Mouse (Mus musculus) hindbrain, embryonic 14.5 days (tissue): ENCODE results near the gene Esp6. TPM values are rescaled to one million over a fixed set of nuclear protein-coding genes. Genes with fewer than 3 reads are reported as not detected.
"Not testable (repeated sequence)": the region's sequence is repeated elsewhere in the genome, so short reads cannot be mapped to it uniquely, and the experiment has no call there.

Experiments
- ATAC-seq: fragments of 200-750 bp; cut with Nextera tagmentation; 2 replicates; pipeline ENCODE4 v1.8.0; 2017; ENCODE audit warnings: moderate number of reproducible peaks, mild to moderate bottlenecking, moderate TSS enrichment, moderate library complexity; ENCODE audit not compliant: low FRiP score
- DNase-seq: peaks from one replicate; pipeline ENCODE4 v3.0.0-alpha.2; 2015; ENCODE audit warnings: low spot score
- H3K27ac ChIP-seq: fragments of 300-500 bp; sonication (generic); 2 replicates; pipeline ENCODE4 v1.5.1; 2014; ENCODE audit warnings: mild to moderate bottlenecking, moderate library complexity
- H3K27me3 ChIP-seq: fragments of 300-500 bp; sonication (generic); 2 replicates; pipeline ENCODE4 v1.6.1; 2014; ENCODE audit warnings: mild to moderate bottlenecking, low read length, mixed read lengths; ENCODE audit not compliant: control insufficient read depth, insufficient read depth
- H3K36me3 ChIP-seq: fragments of 300-500 bp; sonication (generic); replicated peaks from 2 replicates; pipeline ENCODE4 v1.6.1; 2014; ENCODE audit not compliant: control insufficient read depth, insufficient read depth
- H3K4me1 ChIP-seq: fragments of 300-500 bp; sonication (generic); replicated peaks from 2 replicates; pipeline ENCODE4 v1.6.1; 2014; ENCODE audit warnings: antibody characterized with exemption, low read length, mixed read lengths; ENCODE audit not compliant: control insufficient read depth, insufficient read depth
- H3K4me2 ChIP-seq: fragments of 300-500 bp; sonication (generic); replicated peaks from 2 replicates; pipeline ENCODE4 v1.6.1; 2014; ENCODE audit warnings: mild to moderate bottlenecking, moderate library complexity
- H3K4me3 ChIP-seq: fragments of 300-500 bp; sonication (generic); replicated peaks from 2 replicates; pipeline ENCODE4 v1.5.1; 2014; ENCODE audit warnings: mild to moderate bottlenecking, low read length
- H3K9ac ChIP-seq: fragments of 300-500 bp; sonication (generic); 2 replicates; pipeline ENCODE4 v1.6.1; 2014
- H3K9me3 ChIP-seq: fragments of 300-500 bp; sonication (generic); 2 replicates; pipeline ENCODE4 v1.6.1; 2016; ENCODE audit warnings: low read length; ENCODE audit not compliant: control insufficient read depth
- WGBS: fragments of 180-500 bp; shearing (Covaris S2); extraction: QIAGEN DNeasy Blood & Tissue Kit; methylation state at CpG from one replicate; pipeline ENCODE4 v1.1.7; 2014; 5-methylcytosine and 5-hydroxymethylcytosine counted together
- polyA plus RNA-seq: library from polyadenylated mRNA; unstranded; fragments of >200 nt; fragmentation: Nextera tagmentation; extraction: Ambion mirVana; gene quantifications from 2 replicates; pipeline ENCODE4 v1.2.1, GENCODE M21; 2014

Gene Esp6
- polyA plus RNA-seq = not detected in 2 replicates

- H3K9ac ChIP-seq = no peak within 1 kb of the TSS
- no peaks in the 10 kb centered on the region for H3K4me1 ChIP-seq
- 87% methylated on average over 5 of the region's 5 CpGs for WGBS
- H3K4me2 ChIP-seq = no peak within 1 kb of the TSS
- no peaks in the 10 kb centered on the region for H3K27me3 ChIP-seq
- DNase-seq (no peak), ATAC-seq (no peak)
- no peaks in the 10 kb centered on the region for H3K36me3 ChIP-seq
- H3K4me3 ChIP-seq = no peak within 1 kb of the TSS
- no peak within 1 kb of the TSS for H3K27ac ChIP-seq
- H3K9me3 ChIP-seq = no peaks in the 10 kb centered on the region
These were observed at the start of gene Esp6 for GRCm38 (mm10) chr17:40561207-40561606. Gene Esp6 (plus strand): TSS chr17:40561507.

GRCm38 (mm10) chr17:40519818-40520217 is 41.5 kb upstream of the Esp6 start, which contains the start of gene Esp8:
Gene Esp8 (plus strand): TSS chr17:40520022.
- ATAC-seq (no peak), DNase-seq (no peak)

GRCm38 (mm10) chr17:40529813-40530212 is 31.5 kb upstream of the Esp6 start:
- H3K4me3 ChIP-seq = no peak overlapping the region
- no peak overlapping the region for H3K9ac ChIP-seq
- ATAC-seq = no peak
- no peak for DNase-seq
- no peaks in the 10 kb centered on the region for H3K36me3 ChIP-seq
- no peaks in the 10 kb centered on the region for H3K27me3 ChIP-seq
- WGBS = 88% methylated on average over 3 of the region's 3 CpGs
- no peak overlapping the region for H3K4me2 ChIP-seq
- no peaks in the 10 kb centered on the region for H3K4me1 ChIP-seq
- no peak overlapping the region for H3K27ac ChIP-seq
- H3K9me3 ChIP-seq = no peaks in the 10 kb centered on the region

More at GRCm38 (mm10) chr17:40519818-40520217, 41.5 kb upstream of the Esp6 start, which contains the start of gene Esp8:
- no peaks in the 10 kb centered on the region for H3K36me3 ChIP-seq
- H3K9ac ChIP-seq = no peak within 1 kb of the TSS
- 36% methylated on average over 3 of the region's 3 CpGs for WGBS
- no peaks in the 10 kb centered on the region for H3K9me3 ChIP-seq
- no peaks in the 10 kb centered on the region for H3K4me1 ChIP-seq
- no peak within 1 kb of the TSS for H3K4me3 ChIP-seq
- H3K4me2 ChIP-seq = no peak within 1 kb of the TSS
- H3K27me3 ChIP-seq = no peaks in the 10 kb centered on the region
- H3K27ac ChIP-seq = no peak within 1 kb of the TSS

GRCm38 (mm10) chr17:40531147-40531546 is 30.2 kb upstream of the Esp6 start:
- Histone ChIP-seq H3K36me3 (no peaks in the 10 kb centered on the region), H3K9me3 (no peaks in the 10 kb centered on the region), H3K4me1 (no peaks in the 10 kb centered on the region), H3K27me3 (no peaks in the 10 kb centered on the region), H3K27ac (no peak overlapping the region), H3K9ac (no peak overlapping the region), H3K4me3 (no peak overlapping the region), H3K4me2 (no peak overlapping the region)
- ATAC-seq (no peak), DNase-seq (no peak)
- 89% methylated on average over 1 of the region's 1 CpGs for WGBS

GRCm38 (mm10) chr17:40547005-40547404 is 14.3 kb upstream of the Esp6 start:
- 87% methylated on average over 5 of the region's 5 CpGs for WGBS
- not testable (repeated sequence) for H3K4me3 ChIP-seq, H3K9me3 ChIP-seq, H3K4me2 ChIP-seq, ATAC-seq, H3K36me3 ChIP-seq, H3K27me3 ChIP-seq, H3K27ac ChIP-seq, H3K4me1 ChIP-seq, DNase-seq, H3K9ac ChIP-seq

GRCm38 (mm10) chr17:40553470-40553869 is 7.8 kb upstream of the Esp6 start:
- Histone ChIP-seq H3K27me3 (no peaks in the 10 kb centered on the region), H3K4me2 (no peak overlapping the region), H3K9ac (no peak overlapping the region), H3K36me3 (no peaks in the 10 kb centered on the region), H3K27ac (no peak overlapping the region), H3K4me1 (no peaks in the 10 kb centered on the region), H3K4me3 (no peak overlapping the region), H3K9me3 (no peaks in the 10 kb centered on the region)
- ATAC-seq = no peak
- no peak for DNase-seq
- WGBS = 83% methylated on average over 1 of the region's 1 CpGs

GRCm38 (mm10) chr17:40583906-40584305 is 22.6 kb downstream of the Esp6 start:
- not testable (repeated sequence) for H3K27me3 ChIP-seq, H3K27ac ChIP-seq, DNase-seq, ATAC-seq, H3K4me3 ChIP-seq, H3K9me3 ChIP-seq, H3K36me3 ChIP-seq, H3K9ac ChIP-seq, H3K4me2 ChIP-seq, H3K4me1 ChIP-seq
- WGBS = 39% methylated on average over 6 of the region's 6 CpGs

GRCm38 (mm10) chr17:40591297-40591696 is 30.0 kb downstream of the Esp6 start:
- no peaks in the 10 kb centered on the region for H3K4me1 ChIP-seq
- ATAC-seq = no peak

GRCm38 (mm10) chr17:40598294-40598693 is 37.0 kb downstream of the Esp6 start, which contains the start of gene Esp4:
Gene Esp4 (plus strand): TSS chr17:40598594.
- Histone ChIP-seq H3K27ac (no peak within 1 kb of the TSS), H3K36me3 (no peaks in the 10 kb centered on the region), H3K9me3 (no peaks in the 10 kb centered on the region), H3K4me1 (no peaks in the 10 kb centered on the region), H3K27me3 (no peaks in the 10 kb centered on the region), H3K9ac (no peak within 1 kb of the TSS), H3K4me2 (no peak within 1 kb of the TSS), H3K4me3 (no peak within 1 kb of the TSS)
- ATAC-seq (no peak), DNase-seq (no peak)

More at GRCm38 (mm10) chr17:40591297-40591696, 30.0 kb downstream of the Esp6 start:
- Histone ChIP-seq H3K27ac (no peak overlapping the region), H3K9ac (no peak overlapping the region), H3K4me3 (no peak overlapping the region), H3K9me3 (no peaks in the 10 kb centered on the region), H3K27me3 (no peaks in the 10 kb centered on the region), H3K4me2 (no peak overlapping the region), H3K36me3 (no peaks in the 10 kb centered on the region)
- DNase-seq = no peak
